Mouse (Mus musculus): ENCODE results near the gene Tmem38b.

Tmem38b gene

GRCm38 (mm10) chr4:53884351-53885245 lies 58.8 kb downstream of the Tmem38b start:
- peak; percentile 23 for DNase-seq (ENCODE audit: low spot score)

- peak; percentile 7 for DNase-seq (ENCODE audit: low spot score)
Observed at GRCm38 (mm10) chr4:53886342-53887088, 60.7 kb downstream of the Tmem38b start.

GRCm38 (mm10) chr4:53895335-53895734 lies 69.5 kb downstream of the Tmem38b start:
- DNase-seq (ENCODE audit: low spot score): no peak

- no peak for DNase-seq (ENCODE audit: low spot score)
Observed at GRCm38 (mm10) chr4:53896150-53896833, 70.4 kb downstream of the Tmem38b start.

GRCm38 (mm10) chr4:53900386-53900971 lies 74.6 kb downstream of the Tmem38b start:
- DNase-seq (ENCODE audit: low spot score): peak; percentile 30

- no peak for DNase-seq (ENCODE audit: low spot score)
Observed at GRCm38 (mm10) chr4:53904335-53904734, 78.5 kb downstream of the Tmem38b start.

- DNase-seq (ENCODE audit: low spot score): no peak
Observed at GRCm38 (mm10) chr4:53905537-53905936, 79.7 kb downstream of the Tmem38b start.

- no peak for DNase-seq (ENCODE audit: low spot score)
Observed at GRCm38 (mm10) chr4:53907071-53907470, 81.2 kb downstream of the Tmem38b start.

Measured in urinary bladder, postnatal 14 days (tissue).